ENCODE assay signal across 11 mouse cellular contexts in genomic region chr4:149563941-149564361, GRCm38 (mm10). TPM values are rescaled to one million over a fixed set of nuclear protein-coding genes. Genes with fewer than 3 reads are reported as not detected.
DNase-seq lines count a peak whose midpoint lies in the region; ATAC-seq and TF ChIP-seq lines count a peak whose summit lies in the region.
"Had no signal": no experiment of that assay in that cellular context is flagged by ENCODE, and none has a peak within 500 bp of the region (broad histone marks: within the 10 kb centered on the region; RNA-seq: fewer than 3 reads in every experiment).

No protein-coding gene starts in this region.

- H3K36me3 ChIP-seq in kidney, embryonic 15.5 days, result peaks cover 19% of the 10 kb centered on the region
- no peaks in the 10 kb centered on the region for H3K36me3 ChIP-seq in heart, embryonic 16.5 days (ENCODE audit: control insufficient read depth, insufficient read depth)
- H3K36me3 ChIP-seq in midbrain, embryonic 12.5 days, result peaks cover 11% of the 10 kb centered on the region
- H3K36me3 ChIP-seq: G1E; liver, embryonic 13.5 days had no signal

- no peaks in the 10 kb centered on the region for H3K27me3 ChIP-seq in cerebellum, adult 2 months (ENCODE audit: control insufficient read depth, insufficient read depth, low read length)
- no peaks in the 10 kb centered on the region for H3K27me3 ChIP-seq in kidney, embryonic 15.5 days
- no peaks in the 10 kb centered on the region for H3K27me3 ChIP-seq in heart, embryonic 16.5 days (ENCODE audit: control insufficient read depth, insufficient read depth, low read length)
- H3K27me3 ChIP-seq in midbrain, embryonic 12.5 days, result no peaks in the 10 kb centered on the region
- H3K27me3 ChIP-seq: embryonic facial prominence, embryonic 13.5 days; liver, embryonic 13.5 days had no signal

- H3K27ac ChIP-seq in cerebellum, adult 2 months (ENCODE audit: insufficient read depth, low read length), result peak overlapping the region; percentile 86
- no peak overlapping the region for H3K27ac ChIP-seq in kidney, embryonic 15.5 days
- H3K27ac ChIP-seq in heart, embryonic 16.5 days (ENCODE audit: low read length), result peak overlapping the region; percentile 53
- H3K27ac ChIP-seq in midbrain, embryonic 12.5 days (replicated peaks), result 0 out of 2 replicates have a peak overlapping the region, but pooled peaks have one; percentile 2
- H3K27ac ChIP-seq: liver, embryonic 13.5 days had no signal

- peaks cover 40% of the 10 kb centered on the region for H3K4me1 ChIP-seq in cerebellum, adult 2 months (ENCODE audit: control insufficient read depth, insufficient read depth, low read length)
- H3K4me1 ChIP-seq in kidney, embryonic 15.5 days, result peaks cover 48% of the 10 kb centered on the region
- peaks cover 38% of the 10 kb centered on the region for H3K4me1 ChIP-seq in heart, embryonic 16.5 days (ENCODE audit: control insufficient read depth, insufficient read depth, low read length)
- H3K4me1 ChIP-seq in midbrain, embryonic 12.5 days, result peaks cover 57% of the 10 kb centered on the region

- 28% methylated on average over 10 of the region's 10 CpGs for WGBS in cerebellum, adult 2 months
- 78% methylated on average over 10 of the region's 10 CpGs for WGBS in kidney, embryonic 15.5 days
- WGBS in heart, embryonic 16.5 days, result 35% methylated on average over 10 of the region's 10 CpGs
- WGBS in midbrain, embryonic 12.5 days, result 89% methylated on average over 10 of the region's 10 CpGs

- no peak for TF ChIP-seq POLR2A in cerebellum, adult 2 months (IDR thresholded peaks at IDR 0.05; ENCODE audit: borderline replicate concordance, insufficient read depth, low read length)

- no peak overlapping the region for H3K9ac ChIP-seq in kidney, embryonic 15.5 days
- 0 out of 2 replicates have a peak overlapping the region, but pooled peaks have one; percentile 19 for H3K9ac ChIP-seq in heart, embryonic 16.5 days (ENCODE audit: low read length)
- H3K9ac ChIP-seq in midbrain, embryonic 12.5 days (replicated peaks), result no peak overlapping the region
- H3K9ac ChIP-seq: embryonic facial prominence, embryonic 13.5 days; liver, embryonic 13.5 days had no signal

- H3K4me3 ChIP-seq in cerebellum, adult 2 months (replicated peaks; ENCODE audit: insufficient read depth, low read depth, low read length), result peak overlapping the region; percentile 68
- H3K4me3 ChIP-seq in kidney, embryonic 15.5 days (replicated peaks), result 0 out of 2 replicates have a peak overlapping the region, but pooled peaks have one; percentile 18
- peak overlapping the region; percentile 38 for H3K4me3 ChIP-seq in heart, embryonic 16.5 days (ENCODE audit: low read length)
- H3K4me3 ChIP-seq in midbrain, embryonic 12.5 days, result no peak overlapping the region
- H3K4me3 ChIP-seq: embryonic facial prominence, embryonic 13.5 days; liver, embryonic 13.5 days had no signal

- peak in 1 of 2 experiments; percentile 63 for DNase-seq in cerebellum, adult 2 months
- no peak for DNase-seq in cerebellum, adult 11 months
- DNase-seq in kidney, adult 8-10 months, result no peak
- no peak for DNase-seq in urinary bladder, postnatal 36 days (ENCODE audit: low spot score in 2 of 2)
- DNase-seq: liver, embryonic 13.5 days had no signal

- H3K9me3 ChIP-seq in kidney, embryonic 15.5 days (replicated peaks), result no peaks in the 10 kb centered on the region
- peaks cover 3% of the 10 kb centered on the region; the same call in 1 of the 2 replicates for H3K9me3 ChIP-seq in heart, embryonic 16.5 days (replicated peaks; ENCODE audit: control insufficient read depth, low read length)
- peaks cover 9% of the 10 kb centered on the region; the same call in 1 of the 2 replicates for H3K9me3 ChIP-seq in midbrain, embryonic 12.5 days
- H3K9me3 ChIP-seq: embryonic facial prominence, embryonic 13.5 days; G1E; liver, embryonic 13.5 days had no signal

- TF ChIP-seq CTCF in cerebellum, adult 2 months (IDR thresholded peaks at IDR 0.05; ENCODE audit: borderline replicate concordance, insufficient read depth, low read depth, low read length), result no peak

- peak overlapping the region; percentile 22; the same call in 1 of the 2 replicates for H3K4me2 ChIP-seq in kidney, embryonic 15.5 days
- H3K4me2 ChIP-seq in heart, embryonic 16.5 days (ENCODE audit: low read depth, low read length), result peak overlapping the region; percentile 59
- no peak overlapping the region; the same call in 1 of the 2 replicates for H3K4me2 ChIP-seq in midbrain, embryonic 12.5 days (replicated peaks)
- H3K4me2 ChIP-seq: embryonic facial prominence, embryonic 13.5 days; liver, embryonic 13.5 days had no signal

- ATAC-seq in kidney, embryonic 15.5 days (replicated peaks; ENCODE audit: low FRiP score), result no peak
- peak; percentile 33; the same call in 1 of the 2 replicates for ATAC-seq in heart, embryonic 16.5 days (replicated peaks; ENCODE audit: extremely low read depth, insufficient read depth, low FRiP score)
- ATAC-seq in midbrain, embryonic 12.5 days (ENCODE audit: low FRiP score, low read depth), result no peak
- no peak for ATAC-seq in erythroid progenitor cell, adult 5-6 weeks (replicated peaks; ENCODE audit: low FRiP score, poor library complexity, severe bottlenecking)

RNA-seq across cellular contexts. Expression of gene Clstn1, which starts 22.3 kb away (rescaled TPM):
- 301 and 324 TPM in 2 replicates for polyA plus RNA-seq in cerebellum, adult 2 months (2012; rRNA removed)
- polyA plus RNA-seq in kidney, embryonic 15.5 days (2015; fragmentation: Nextera tagmentation; extraction: Ambion mirVana), result 36.7 and 41.8 TPM in 2 replicates
- polyA plus RNA-seq in heart, embryonic 16.5 days (2015; fragmentation: Nextera tagmentation; extraction: Ambion mirVana), result 6.7 and 16.8 TPM in 2 replicates
- 84.4 and 103 TPM in 2 replicates for polyA plus RNA-seq in midbrain, embryonic 12.5 days (2016; fragmentation: Nextera tagmentation; extraction: Ambion mirVana)
- 0.72 and 0.84 TPM in 2 replicates for total RNA-seq in erythroid progenitor cell, adult 5-6 weeks (2015; ENCODE audit: low replicate concordance)
- total RNA-seq in erythroid progenitor cell, adult 5-6 weeks (2017; ENCODE audit: low replicate concordance), result 0.64 and 0.83 TPM in 2 replicates

RNA-seq across cellular contexts. Expression of gene Ctnnbip1, which starts 45.9 kb away (rescaled TPM):
- polyA plus RNA-seq in cerebellum, adult 2 months (2012; rRNA removed), result 33.3 and 34.6 TPM in 2 replicates
- polyA plus RNA-seq in kidney, embryonic 15.5 days (2015; fragmentation: Nextera tagmentation; extraction: Ambion mirVana), result 62.1 and 64.8 TPM in 2 replicates
- 28.7 and 38.3 TPM in 2 replicates for polyA plus RNA-seq in heart, embryonic 16.5 days (2015; fragmentation: Nextera tagmentation; extraction: Ambion mirVana)
- 66.3 and 68.2 TPM in 2 replicates for polyA plus RNA-seq in midbrain, embryonic 12.5 days (2016; fragmentation: Nextera tagmentation; extraction: Ambion mirVana)
- 0.42 TPM in 1 of 2 replicates, not detected in the other for total RNA-seq in erythroid progenitor cell, adult 5-6 weeks (2015; ENCODE audit: low replicate concordance)
- total RNA-seq in erythroid progenitor cell, adult 5-6 weeks (2017; ENCODE audit: low replicate concordance), result 0.39 TPM in 1 of 2 replicates, not detected in the other
